Mouse (Mus musculus): ENCODE data around the gene Ldlr. TPM values are rescaled to one million over a fixed set of nuclear protein-coding genes. Genes with fewer than 3 reads are reported as not detected.
"Not testable (repeated sequence)": the region's sequence is repeated elsewhere in the genome, so short reads cannot be mapped to it uniquely, and the experiment has no call there.

The Ldlr gene
- polyA plus RNA-seq, 1 experiment, result 42.8 TPM

- no peak for DNase-seq (ENCODE audit: low read depth)
Observed at GRCm38 (mm10) chr9:21788234-21788633, 65.0 kb downstream of the Ldlr start.

- DNase-seq (ENCODE audit: low read depth), result no peak
Observed at GRCm38 (mm10) chr9:21791861-21792260, 68.6 kb downstream of the Ldlr start.

- DNase-seq (ENCODE audit: low read depth), result no peak
Observed at GRCm38 (mm10) chr9:21792644-21793043, 69.4 kb downstream of the Ldlr start.

GRCm38 (mm10) chr9:21793507-21793906 lies 70.2 kb downstream of the Ldlr start:
- not testable (repeated sequence) for DNase-seq (ENCODE audit: low read depth)

- no peak for DNase-seq (ENCODE audit: low read depth)
Observed at GRCm38 (mm10) chr9:21794344-21794834, 71.1 kb downstream of the Ldlr start.

- DNase-seq (ENCODE audit: low read depth), result no peak
Observed at GRCm38 (mm10) chr9:21794925-21795324, 71.6 kb downstream of the Ldlr start.

- DNase-seq (ENCODE audit: low read depth), result peak; percentile 41
Observed at GRCm38 (mm10) chr9:21795579-21795978, 72.3 kb downstream of the Ldlr start.

- no peak for DNase-seq (ENCODE audit: low read depth)
Observed at GRCm38 (mm10) chr9:21796259-21796658, 73.0 kb downstream of the Ldlr start.

GRCm38 (mm10) chr9:21796919-21797318 lies 73.6 kb downstream of the Ldlr start:
- DNase-seq (ENCODE audit: low read depth), result no peak

- DNase-seq (ENCODE audit: low read depth), result no peak
Observed at GRCm38 (mm10) chr9:21797921-21798344, 74.7 kb downstream of the Ldlr start.

- DNase-seq (ENCODE audit: low read depth), result no peak
Observed at GRCm38 (mm10) chr9:21798345-21799009, 75.2 kb downstream of the Ldlr start, which contains the start of gene Kank2. Gene Kank2 (minus strand): TSS chr9:21798744.

GRCm38 (mm10) chr9:21799010-21799350 lies 75.7 kb downstream of the Ldlr start:
- no peak for DNase-seq (ENCODE audit: low read depth)

Other genes starting within 250 kb of the Ldlr start
- gene Tmed1, start 213.2 kb upstream of the Ldlr start, polyA plus RNA-seq (2012; rRNA removed), result 32.8 and 41.3 TPM in 2 replicates
- 3.4 and 3.5 TPM in 2 replicates for gene AB124611, start 197.3 kb upstream of the Ldlr start, polyA plus RNA-seq (2012; rRNA removed)
- 63.2 and 67.0 TPM in 2 replicates for gene Carm1, start 176.6 kb upstream of the Ldlr start, polyA plus RNA-seq (2012; rRNA removed)
- gene Timm29, start 130.8 kb upstream of the Ldlr start, polyA plus RNA-seq (2012; rRNA removed), result 28.3 and 35.8 TPM in 2 replicates
- 95.2 and 112 TPM in 2 replicates for gene Yipf2, start 130.7 kb upstream of the Ldlr start, polyA plus RNA-seq (2012; rRNA removed)
- gene Smarca4, start 107.3 kb upstream of the Ldlr start, polyA plus RNA-seq (2012; rRNA removed), result 38.3 and 46.2 TPM in 2 replicates
- gene Spc24, start 36.8 kb downstream of the Ldlr start, polyA plus RNA-seq (2012; rRNA removed), result 1.6 and 2.7 TPM in 2 replicates
- gene Kank2, start 75.3 kb downstream of the Ldlr start, polyA plus RNA-seq (2012; rRNA removed), result 29.5 and 33.5 TPM in 2 replicates
- gene Angptl8, start 112.0 kb downstream of the Ldlr start, polyA plus RNA-seq (2012; rRNA removed), result 7.7 and 46.6 TPM in 2 replicates
- 76.2 and 76.8 TPM in 2 replicates for gene Dock6, start 129.2 kb downstream of the Ldlr start, polyA plus RNA-seq (2012; rRNA removed)
- gene Rab3d, start 194.7 kb downstream of the Ldlr start, polyA plus RNA-seq (2012; rRNA removed), result 99.0 and 149 TPM in 2 replicates
- 7.8 and 8.3 TPM in 2 replicates for gene Ccdc159, start 204.0 kb downstream of the Ldlr start, polyA plus RNA-seq (2012; rRNA removed)
- gene Tmem205, start 204.1 kb downstream of the Ldlr start, polyA plus RNA-seq (2012; rRNA removed), result 174 and 269 TPM in 2 replicates
- gene Plppr2, start 213.6 kb downstream of the Ldlr start, polyA plus RNA-seq (2012; rRNA removed), result 9.2 and 9.8 TPM in 2 replicates
- gene Swsap1, start 232.3 kb downstream of the Ldlr start, polyA plus RNA-seq (2012; rRNA removed), result 6.9 and 10.4 TPM in 2 replicates
- gene Epor, start 240.0 kb downstream of the Ldlr start, polyA plus RNA-seq (2012; rRNA removed), result 5.7 and 6.4 TPM in 2 replicates